Mouse (Mus musculus): Measurements from ENCODE around the gene Igf2r. TPM values are rescaled to one million over a fixed set of nuclear protein-coding genes. Genes with fewer than 3 reads are reported as not detected.

Gene Igf2r
- total RNA-seq, 2 experiments from 2014 or later: 99.0 to 108 TPM

GRCm38 (mm10) chr17:12652604-12653003 is 116.9 kb downstream of the Igf2r start:
- intact Hi-C loops (cut with DNase I): no loop called here

GRCm38 (mm10) chr17:12645461-12645860 is 124.0 kb downstream of the Igf2r start:
- intact Hi-C loops (cut with DNase I): loop anchor here (5.0 kb wide), 1 partner anchor 68 kb away; no protein-coding TSS in a partner anchor
- DNase-seq (ENCODE audit: low spot score): no peak

More at GRCm38 (mm10) chr17:12652604-12653003, 116.9 kb downstream of the Igf2r start:
- DNase-seq (ENCODE audit: low spot score): no peak

DNA sequence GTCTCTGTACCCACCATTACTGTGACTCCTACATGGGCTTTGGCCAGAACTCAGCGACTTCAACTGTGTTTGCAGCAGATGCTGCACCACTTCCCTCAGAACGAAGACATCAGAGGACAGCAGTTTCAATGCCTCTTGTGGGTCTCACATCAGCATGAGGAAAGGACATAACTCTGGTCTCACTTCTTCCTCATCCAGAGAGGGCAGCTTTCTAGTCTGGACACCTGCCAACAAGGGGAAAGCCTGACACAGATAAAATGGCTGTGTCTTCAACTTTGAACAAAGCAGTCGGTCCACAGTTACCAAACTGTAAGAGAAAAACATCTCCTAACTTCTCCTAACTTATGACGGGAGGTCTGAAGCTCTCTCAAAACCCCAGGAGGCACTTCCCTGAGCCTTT is 128.4 kb downstream of the Igf2r start:
- intact Hi-C loops (cut with DNase I): no loop called here
- DNase-seq (ENCODE audit: low spot score): no peak

GRCm38 (mm10) chr17:12639585-12639984 is 129.9 kb downstream of the Igf2r start:
- intact Hi-C loops (cut with DNase I): no loop called here
- no peak for DNase-seq (ENCODE audit: low spot score)

- DNase-seq (ENCODE audit: low spot score): no peak
- intact Hi-C loops (cut with DNase I): no loop called here
Measured at GRCm38 (mm10) chr17:12634814-12635213, 134.7 kb downstream of the Igf2r start.

Other genes starting within 250 kb of the Igf2r start
- not detected for gene Slc22a2, start 185.5 kb downstream of the Igf2r start, total RNA-seq (2021)
- 10 to 100 TPM; 11.3 to 12.8 TPM for gene Slc22a1, start 93.8 kb downstream of the Igf2r start, total RNA-seq (2021)
- 1 to 10 TPM in 1 of 2 experiments, under 1 TPM in 1; 0.42 to 1.8 TPM for gene Mas1, start 98.5 kb upstream of the Igf2r start, total RNA-seq (2021)
- gene Mrgprh, start 106.4 kb upstream of the Igf2r start, total RNA-seq (2021): 1 to 10 TPM; 5.3 to 5.4 TPM
- gene Pnldc1, start 140.6 kb upstream of the Igf2r start, total RNA-seq (2021): under 1 TPM; 0.42 to 0.55 TPM
- gene Tcp1, start 146.0 kb upstream of the Igf2r start, total RNA-seq (2021): 100 to 1,000 TPM; 200 to 213 TPM
- 100 to 1,000 TPM; 157 to 175 TPM for gene Mrpl18, start 146.7 kb upstream of the Igf2r start, total RNA-seq (2021)
- not detected for gene Acat3, start 170.9 kb upstream of the Igf2r start, total RNA-seq (2021)
- 1 to 10 TPM; 6.1 to 7.1 TPM for gene Acat2, start 191.1 kb upstream of the Igf2r start, total RNA-seq (2021)
- 10 to 100 TPM; 31.7 to 35.6 TPM for gene Wtap, start 224.5 kb upstream of the Igf2r start, total RNA-seq (2021)
- 1,000 to 10,000 TPM; 1,092 to 1,104 TPM for gene Sod2, start 237.2 kb upstream of the Igf2r start, total RNA-seq (2021)